Mouse (Mus musculus): ENCODE measurements around the gene Wdr17.

- TF ChIP-seq MAFK (IDR thresholded peaks at IDR 0.05; ENCODE audit: insufficient read depth, low read depth, low read length) (no peak), HCFC1 (IDR thresholded peaks at IDR 0.05; ENCODE audit: borderline replicate concordance, insufficient read depth, low read length) (no peak), CHD2 (IDR thresholded peaks at IDR 0.05; ENCODE audit: low read depth, low read length) (no peak), ZC3H11A (IDR thresholded peaks at IDR 0.05; ENCODE audit: borderline replicate concordance, low read depth, low read length) (no peak)
These were observed at the start of gene Wdr17 for GRCm38 (mm10) chr8:54886987-54887785.

Measured in ES-E14 (cell line).